Mouse (Mus musculus) forebrain, postnatal 0 days (tissue): ENCODE measurements at regions not wholly inside any gene's neighbourhood (a gene's known extent, or its start where the extent isn't known, plus 50 kb on each side); places are given as distances from the start of the nearest gene placed in this dataset.

ENCODE experiments used
- ATAC-seq: fragments of 200-750 bp; cut with Nextera tagmentation; 2 replicates; pipeline ENCODE4 v1.8.0; 2017; ENCODE audit warnings: mild to moderate bottlenecking, moderate library complexity
- DNase-seq: peaks from one replicate; pipeline ENCODE4 v3.0.0-alpha.2; 2015
- H3K27ac ChIP-seq: fragments of 300-500 bp; sonication (generic); 2 replicates; pipeline ENCODE4 v1.5.1; 2014; ENCODE audit warnings: low read depth, mild to moderate bottlenecking, antibody characterized with exemption, low read length, moderate library complexity, mixed read lengths
- H3K27me3 ChIP-seq: fragments of 300-500 bp; sonication (generic); 2 replicates; pipeline ENCODE4 v1.6.1; 2014; ENCODE audit warnings: mild to moderate bottlenecking, low read length, mixed read lengths; ENCODE audit not compliant: insufficient read depth
- H3K36me3 ChIP-seq: fragments of 300-500 bp; sonication (generic); 2 replicates; pipeline ENCODE4 v1.6.1; 2014; ENCODE audit warnings: mild to moderate bottlenecking, moderate library complexity; ENCODE audit not compliant: insufficient read depth
- H3K4me1 ChIP-seq: fragments of 300-500 bp; sonication (generic); 2 replicates; pipeline ENCODE4 v1.6.1; 2014; ENCODE audit warnings: antibody characterized with exemption; ENCODE audit not compliant: insufficient read depth
- H3K4me2 ChIP-seq: fragments of 300-500 bp; sonication (generic); 2 replicates; pipeline ENCODE4 v1.6.1; 2014; ENCODE audit warnings: low read depth, mild to moderate bottlenecking, moderate library complexity
- H3K4me3 ChIP-seq: fragments of 300-500 bp; sonication (generic); 2 replicates; pipeline ENCODE4 v1.5.1; 2014; ENCODE audit warnings: low read depth, low read length, mixed read lengths
- H3K9ac ChIP-seq: fragments of 300-500 bp; sonication (generic); 2 replicates; pipeline ENCODE4 v1.6.1; 2014; ENCODE audit warnings: mild to moderate bottlenecking
- H3K9me3 ChIP-seq: fragments of 300-500 bp; sonication (generic); 2 replicates; pipeline ENCODE4 v1.6.1; 2016; ENCODE audit warnings: low read length
- CTCF ChIP-seq: sonication (generic); IDR thresholded peaks from 2 replicates; pipeline ENCODE4 v1.5.1; 2016; ENCODE audit warnings: antibody characterized with exemption, control low read depth, low read depth
- WGBS: fragments of 180-500 bp; shearing (Covaris S2); extraction: QIAGEN DNeasy Blood & Tissue Kit; methylation state at CpG from one replicate; pipeline ENCODE4 v1.1.7; 2014; 5-methylcytosine and 5-hydroxymethylcytosine counted together

DNA sequence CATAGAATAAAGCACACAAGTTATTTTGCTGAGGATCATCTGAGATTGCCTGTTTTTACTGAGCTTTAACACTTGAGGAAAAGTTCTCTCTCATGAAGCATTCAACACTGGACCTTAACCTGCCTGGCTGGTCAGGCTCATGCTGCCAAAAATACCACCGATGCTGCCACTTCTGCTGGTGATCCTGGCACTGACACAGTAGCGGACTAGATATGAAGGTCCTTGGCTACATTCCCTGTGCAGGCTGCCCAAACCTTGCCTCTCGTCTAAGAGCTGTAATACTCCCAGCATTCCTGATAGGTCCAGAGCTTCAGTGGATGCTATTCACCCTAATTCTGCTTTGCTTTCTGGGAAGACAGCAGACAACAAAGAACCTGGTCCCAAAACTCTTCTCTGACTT, 374.7 kb downstream of the Jrkl start:
- H3K9me3 ChIP-seq, result no peaks in the 10 kb centered on the region
- no peaks in the 10 kb centered on the region for H3K36me3 ChIP-seq
- no peaks in the 10 kb centered on the region for H3K4me1 ChIP-seq
- ATAC-seq (no peak), DNase-seq (no peak)
- WGBS, result 81% methylated on average over 3 of the region's 3 CpGs
- H3K4me2 ChIP-seq, result no peak overlapping the region
- no peak for TF ChIP-seq CTCF
- H3K27me3 ChIP-seq, result no peaks in the 10 kb centered on the region
- H3K4me3 ChIP-seq, result no peak overlapping the region
- no peak overlapping the region for H3K27ac ChIP-seq
- no peak overlapping the region for H3K9ac ChIP-seq
